Mouse (Mus musculus) gastrocnemius, adult 2 months (tissue): ENCODE measurements around the gene Neu2. TPM values are rescaled to one million over a fixed set of nuclear protein-coding genes. Genes with fewer than 3 reads are reported as not detected.

ENCODE experiments used
- DNase-seq: peaks from one replicate; pipeline ENCODE4 v3.0.0; 2022
- H3K27ac ChIP-seq: fragments of 200-600 bp; 2 replicates; pipeline ENCODE4 v1.8.1; 2022; ENCODE audit warnings: mild to moderate bottlenecking
- H3K4me3 ChIP-seq: fragments of 200-600 bp; 2 replicates; pipeline ENCODE4 v1.8.1; 2022; ENCODE audit warnings: mild to moderate bottlenecking, moderate library complexity
- CTCF ChIP-seq: fragments of 200-600 bp; IDR thresholded peaks from 2 replicates; pipeline ENCODE4 v1.8.1; 2022; ENCODE audit warnings: antibody characterized with exemption, mild to moderate bottlenecking, moderate library complexity
- intact Hi-C: fragments of 180-260 bp; cut with DNase I; formaldehyde crosslinking; loops from one replicate; pipeline ENCODE4 v1.15.1; 2025
- total RNA-seq, 2 experiments: library from RNA; stranded (reverse); gene quantifications; 2 replicates each; pipeline ENCODE4 v1.2.3; 2021

The Neu2 gene
- total RNA-seq, 2 experiments from 2014 or later: 8.9 to 11.7 TPM

DNA sequence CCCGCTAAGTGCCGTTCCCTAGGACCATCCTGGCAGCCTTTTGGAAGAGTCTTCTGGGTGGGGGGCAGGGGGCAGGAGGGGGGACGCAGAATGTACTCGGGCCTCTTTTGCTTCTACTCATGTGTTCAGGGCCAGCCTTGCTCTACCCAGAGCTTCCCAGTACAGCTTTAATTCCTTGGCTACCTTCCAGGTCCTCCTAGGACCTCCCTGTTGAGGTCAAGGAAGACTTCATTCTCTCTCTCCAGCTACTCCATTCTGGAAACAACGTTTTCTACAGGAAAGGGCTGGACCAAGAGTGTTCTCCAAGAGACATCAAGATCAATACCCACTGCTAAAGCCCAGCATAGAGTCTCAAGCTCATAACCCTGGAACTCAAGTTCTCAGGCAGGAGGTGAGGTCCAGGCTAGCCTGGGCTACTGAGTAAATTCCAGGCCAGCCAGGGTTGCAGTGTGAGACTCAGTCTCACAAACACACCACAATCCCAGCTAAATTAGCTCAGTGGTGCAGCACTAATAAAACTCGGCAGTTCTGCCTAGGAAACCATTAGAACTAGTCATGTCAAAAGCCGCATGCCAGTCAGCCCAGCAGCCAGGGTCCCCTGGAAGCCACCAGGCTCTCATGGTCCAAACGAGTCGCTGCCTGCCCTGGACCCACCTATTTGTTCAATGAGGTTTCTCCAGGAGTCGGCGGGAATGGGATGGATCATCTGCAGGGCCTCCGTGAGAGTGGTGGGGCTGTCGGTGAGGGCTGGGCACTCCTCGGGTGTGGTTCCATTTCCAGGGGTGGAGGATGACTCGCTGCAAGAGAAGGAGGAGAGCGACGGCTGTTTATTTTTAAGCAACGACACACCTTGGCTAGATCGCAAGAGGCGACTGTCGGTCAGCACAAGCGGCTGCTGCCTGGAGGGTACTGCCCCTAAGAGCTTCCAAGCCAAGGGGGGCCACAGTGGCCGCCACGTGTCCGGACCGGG is 813 bp upstream of the Neu2 start:
- peak overlapping the region; percentile 79 for H3K4me3 ChIP-seq
- DNase-seq: no peak
- intact Hi-C loops: no loop called here
- H3K27ac ChIP-seq: no peak overlapping the region
- no peak for TF ChIP-seq CTCF

- intact Hi-C loops: no loop called here
- peak; percentile 50 for DNase-seq
- H3K4me3 ChIP-seq: peak overlapping the region; percentile 79
These were observed 540 bp downstream of the Neu2 start for GRCm38 (mm10) chr1:87510166-87510691.

GRCm38 (mm10) chr1:87510845-87511244 is 1.2 kb downstream of the Neu2 start:
- intact Hi-C loops: no loop called here
- no peak for DNase-seq
- TF ChIP-seq CTCF: no peak
- H3K4me3 ChIP-seq: no peak overlapping the region
- H3K27ac ChIP-seq: no peak overlapping the region

More at GRCm38 (mm10) chr1:87510166-87510691, 540 bp downstream of the Neu2 start:
- no peak overlapping the region for H3K27ac ChIP-seq
- TF ChIP-seq CTCF: no peak

DNA sequence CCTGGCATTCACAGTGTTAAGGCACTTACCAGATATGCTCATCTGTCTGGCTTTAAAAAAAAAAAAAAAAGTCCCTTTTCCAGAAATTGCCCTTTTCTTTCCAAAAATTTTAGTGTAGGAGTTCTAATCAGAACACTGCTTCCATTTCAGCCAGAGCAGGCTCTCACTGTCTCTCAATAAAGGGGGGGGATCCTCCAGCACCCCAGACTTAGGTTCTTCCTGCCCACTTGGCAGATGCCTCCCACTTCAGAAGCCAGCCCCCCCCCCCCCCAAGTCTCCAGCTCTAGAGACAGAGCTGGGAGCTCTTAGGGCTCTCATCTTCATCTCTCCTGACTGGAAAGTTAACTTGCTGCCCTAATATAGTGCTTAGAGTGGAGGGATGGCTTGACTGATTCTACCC is 10.8 kb downstream of the Neu2 start:
- intact Hi-C loops: no loop called here
- no peak for TF ChIP-seq CTCF
- DNase-seq: no peak

DNA sequence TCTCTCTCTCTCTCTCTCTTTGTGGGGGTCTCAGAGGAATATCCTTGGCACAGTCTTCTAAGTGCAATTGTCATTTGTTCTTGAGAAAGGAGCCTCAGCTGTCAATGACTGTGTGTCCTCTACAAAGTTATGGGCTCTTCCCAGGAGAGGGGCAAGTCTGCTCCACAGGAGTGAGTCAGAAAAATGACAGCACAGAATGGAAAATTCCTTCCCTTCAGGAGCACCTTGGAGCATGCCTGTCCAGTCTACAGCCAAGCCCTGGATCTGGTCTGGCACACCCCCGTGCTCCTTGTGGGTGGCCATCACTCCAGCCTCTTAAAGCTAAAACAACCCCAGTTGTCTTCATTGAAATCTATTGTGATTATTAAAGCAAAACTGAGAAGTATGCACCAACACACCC is 11.8 kb downstream of the Neu2 start:
- Histone ChIP-seq H3K27ac (no peak overlapping the region), H3K4me3 (no peak overlapping the region)
- no peak for TF ChIP-seq CTCF
- intact Hi-C loops: no loop called here
- no peak for DNase-seq

More for the DNA sequence above, 10.8 kb downstream of the Neu2 start:
- Histone ChIP-seq H3K27ac (no peak overlapping the region; the same call in 1 of the 2 replicates), H3K4me3 (no peak overlapping the region)

DNA sequence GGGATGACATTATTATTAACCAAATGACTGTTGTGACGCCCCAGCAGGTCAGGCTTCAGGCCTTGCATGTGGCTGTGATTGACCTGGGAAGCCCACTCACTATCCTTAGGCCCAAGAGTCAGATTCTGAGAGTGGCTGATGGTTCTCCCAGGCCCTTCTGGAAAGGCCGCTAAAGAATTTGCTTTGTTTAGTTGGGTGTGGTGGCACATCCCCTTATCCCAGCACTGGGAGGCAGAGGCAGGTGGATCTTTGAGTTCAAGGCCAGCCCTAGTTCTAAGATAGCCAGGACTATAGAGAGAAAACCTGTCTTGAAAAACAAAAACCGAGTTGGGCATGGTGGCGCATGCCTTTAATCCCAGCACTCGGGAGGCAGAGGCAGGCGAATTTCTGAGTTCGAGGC is 15.4 kb downstream of the Neu2 start:
- TF ChIP-seq CTCF: no peak
- H3K27ac ChIP-seq: no peak overlapping the region
- intact Hi-C loops: no loop called here
- no peak overlapping the region for H3K4me3 ChIP-seq
- DNase-seq: no peak

- Histone ChIP-seq H3K27ac (no peak overlapping the region), H3K4me3 (no peak overlapping the region)
- DNase-seq: no peak
- intact Hi-C loops: no loop called here
- no peak for TF ChIP-seq CTCF
These were observed 17.5 kb downstream of the Neu2 start for GRCm38 (mm10) chr1:87527191-87527590.

DNA sequence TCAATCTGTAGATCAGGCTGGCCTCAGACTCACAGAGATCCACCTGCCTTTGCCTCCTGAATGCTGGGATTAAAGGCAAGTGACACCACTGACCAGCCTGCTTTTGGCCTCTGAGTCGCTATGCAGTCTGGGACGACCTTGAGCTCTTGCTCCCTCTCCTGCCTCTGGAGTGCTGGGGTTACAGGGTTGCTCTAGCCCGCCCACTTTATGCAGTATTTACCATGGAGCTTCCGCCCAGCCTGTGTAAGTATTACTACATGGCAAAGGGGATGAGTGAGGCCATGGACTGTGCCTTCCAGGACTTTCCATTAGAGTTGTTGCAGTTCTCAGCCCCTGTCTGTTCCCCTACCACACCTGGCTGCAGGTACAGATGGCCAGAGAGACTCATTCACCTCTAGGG is 22.7 kb downstream of the Neu2 start:
- intact Hi-C loops: no loop called here
- TF ChIP-seq CTCF: no peak

GRCm38 (mm10) chr1:87534118-87534517 is 24.4 kb downstream of the Neu2 start:
- Histone ChIP-seq H3K27ac (no peak overlapping the region), H3K4me3 (no peak overlapping the region)
- no peak for TF ChIP-seq CTCF
- DNase-seq: no peak
- intact Hi-C loops: no loop called here

More for the DNA sequence above, 22.7 kb downstream of the Neu2 start:
- Histone ChIP-seq H3K27ac (no peak overlapping the region), H3K4me3 (no peak overlapping the region)
- DNase-seq: no peak

GRCm38 (mm10) chr1:87537008-87537407 is 27.3 kb downstream of the Neu2 start:
- no peak for TF ChIP-seq CTCF
- H3K27ac ChIP-seq: no peak overlapping the region
- no peak for DNase-seq
- H3K4me3 ChIP-seq: no peak overlapping the region
- intact Hi-C loops: no loop called here

DNA sequence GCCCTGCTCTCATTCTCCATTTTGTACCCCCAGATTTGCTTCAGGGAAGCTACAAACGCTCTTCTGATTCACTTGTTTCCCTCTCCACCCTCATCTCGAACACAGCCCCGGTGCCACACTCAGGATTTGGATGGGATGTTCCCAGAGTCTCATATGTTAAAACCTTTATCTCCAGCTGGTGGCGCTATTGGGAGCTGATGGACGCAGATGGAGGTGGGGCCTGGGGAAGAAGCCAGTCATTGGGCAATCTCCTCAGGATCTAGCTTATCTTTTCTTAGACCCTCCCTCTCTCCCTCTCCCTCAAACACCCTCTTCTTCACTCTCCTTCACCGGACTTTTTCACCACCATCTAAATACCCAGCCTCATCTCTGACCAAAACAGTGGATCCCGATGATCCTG is 31.9 kb downstream of the Neu2 start:
- intact Hi-C loops: loop anchor here (1.0 to 2.0 kb wide), 2 partner anchors 67 to 180 kb away; no protein-coding TSS in a partner anchor
- DNase-seq: peak; percentile 57
- H3K27ac ChIP-seq: no peak overlapping the region
- peak overlapping the region; percentile 17; the same call in 1 of the 2 replicates for H3K4me3 ChIP-seq
- TF ChIP-seq CTCF: peak; percentile 63

GRCm38 (mm10) chr1:87551008-87551407 is 41.3 kb downstream of the Neu2 start:
- H3K4me3 ChIP-seq: no peak overlapping the region
- DNase-seq: no peak
- no peak overlapping the region for H3K27ac ChIP-seq
- intact Hi-C loops: no loop called here
- TF ChIP-seq CTCF: no peak

- H3K27ac ChIP-seq: no peak overlapping the region
- TF ChIP-seq CTCF: no peak
- H3K4me3 ChIP-seq: no peak overlapping the region
- intact Hi-C loops: no loop called here
- no peak for DNase-seq
These were observed 43.9 kb downstream of the Neu2 start for GRCm38 (mm10) chr1:87553586-87553985.
